Mouse (Mus musculus) ES-E14 (cell line): ENCODE results near the gene Cbll1. TPM values are rescaled to one million over a fixed set of nuclear protein-coding genes. Genes with fewer than 3 reads are reported as not detected.

Source experiments
- DNase-seq: peaks from one replicate; pipeline ENCODE4 v3.0.0-alpha.2; 2013; ENCODE audit warnings: low read depth, low spot score
- H3K27ac ChIP-seq: 2 replicates; pipeline ENCODE4 v1.5.1; 2012; ENCODE audit warnings: low read depth, mild to moderate bottlenecking, low read length, moderate library complexity, mixed read lengths; ENCODE audit not compliant: poor library complexity, insufficient read depth, severe bottlenecking
- H3K36me3 ChIP-seq: 2 replicates; pipeline ENCODE4 v1.6.1; 2012; ENCODE audit warnings: mild to moderate bottlenecking, low read length, moderate library complexity, mixed read lengths; ENCODE audit not compliant: control insufficient read depth, poor library complexity, insufficient read depth, severe bottlenecking
- H3K4me1 ChIP-seq, 2 experiments: fragments of 150-350 bp in 1 of 2; sonication (generic) in 1 of 2; 2 replicates each; pipeline ENCODE4 v1.6.1; 2012; ENCODE audit warnings: low read length in 2 of 2, mild to moderate bottlenecking in 1 of 2, mixed read lengths in 1 of 2; ENCODE audit not compliant: control insufficient read depth in 2 of 2, insufficient read depth in 2 of 2, poor library complexity in 1 of 2
- H3K4me3 ChIP-seq, 2 experiments: fragments of 150-350 bp in 1 of 2; sonication (generic) in 1 of 2; 2 replicates each; pipeline ENCODE4 v1.5.1; 2012; ENCODE audit warnings: low read length in 2 of 2, low read depth in 1 of 2, mild to moderate bottlenecking in 1 of 2, mixed read lengths in 1 of 2; ENCODE audit not compliant: insufficient read depth in 1 of 2, poor library complexity in 1 of 2, severe bottlenecking in 1 of 2
- H3K9ac ChIP-seq: 2 replicates; pipeline ENCODE4 v1.6.1; 2012; ENCODE audit warnings: low read depth, mild to moderate bottlenecking, low read length, mixed read lengths; ENCODE audit not compliant: poor library complexity, insufficient read depth, severe bottlenecking
- H3K9me3 ChIP-seq: fragments of 150-350 bp; sonication (generic); 2 replicates; pipeline ENCODE4 v1.6.1; 2012; ENCODE audit warnings: low read depth, mild to moderate bottlenecking, low read length; ENCODE audit not compliant: control insufficient read depth, insufficient read depth
- CHD2 ChIP-seq: IDR thresholded peaks from 2 replicates; pipeline ENCODE4 v1.6.1; 2014; ENCODE audit warnings: mild to moderate bottlenecking, low read depth, low read length, inconsistent platforms
- HCFC1 ChIP-seq: IDR thresholded peaks from 2 replicates; pipeline ENCODE4 v1.6.1; 2012; ENCODE audit warnings: low read length, inconsistent platforms, borderline replicate concordance; ENCODE audit not compliant: insufficient read depth
- MAFK ChIP-seq: IDR thresholded peaks from 2 replicates; pipeline ENCODE4 v1.6.1; 2014; ENCODE audit warnings: mild to moderate bottlenecking, low read depth, low read length, inconsistent platforms; ENCODE audit not compliant: insufficient read depth
- ZC3H11A ChIP-seq: IDR thresholded peaks from 2 replicates; pipeline ENCODE4 v1.6.1; 2012; ENCODE audit warnings: low read depth, mild to moderate bottlenecking, inconsistent platforms, low read length, borderline replicate concordance
- ZNF384 ChIP-seq: IDR thresholded peaks from 2 replicates; pipeline ENCODE4 v1.6.1; 2012; ENCODE audit warnings: low read depth, low read length, inconsistent platforms
- in situ Hi-C, 2 experiments: fragments of 600-800 bp; cut with MboI; formaldehyde crosslinking; loops; one replicate each; pipeline ENCODE4 v1.15.1; 2025; ENCODE audit warnings: low sequenced_read_pairs in 2 of 2, inconsistent platforms in 1 of 2; ENCODE audit not compliant: unreplicated experiment in 2 of 2
- total RNA-seq: library from RNA; depleted of rRNA; stranded (reverse); fragments of 300-350 nt; gene quantifications from 2 replicates; pipeline ENCODE4 v1.2.3, GENCODE M21; 2012

Cbll1 gene
- total RNA-seq, 1 experiment: 6.6 TPM

- Histone ChIP-seq H3K36me3 (no peaks in the 10 kb centered on the region), H3K27ac (no peak overlapping the region), H3K4me3 (peak overlapping the region; percentile 17 to 27; a peak in 2 of 4 replicates), H3K9ac (no peak overlapping the region), H3K4me1 (no peaks in the 10 kb centered on the region; a peak in 1 of 4 replicates), H3K9me3 (no peaks in the 10 kb centered on the region)
- no peak for DNase-seq
- TF ChIP-seq MAFK (no peak), HCFC1 (no peak), ZC3H11A (no peak), ZNF384 (no peak)
- in situ Hi-C loops: no loop called here
Measured at GRCm38 (mm10) chr12:31532054-31532453, 32.6 kb upstream of the Cbll1 start.

DNA sequence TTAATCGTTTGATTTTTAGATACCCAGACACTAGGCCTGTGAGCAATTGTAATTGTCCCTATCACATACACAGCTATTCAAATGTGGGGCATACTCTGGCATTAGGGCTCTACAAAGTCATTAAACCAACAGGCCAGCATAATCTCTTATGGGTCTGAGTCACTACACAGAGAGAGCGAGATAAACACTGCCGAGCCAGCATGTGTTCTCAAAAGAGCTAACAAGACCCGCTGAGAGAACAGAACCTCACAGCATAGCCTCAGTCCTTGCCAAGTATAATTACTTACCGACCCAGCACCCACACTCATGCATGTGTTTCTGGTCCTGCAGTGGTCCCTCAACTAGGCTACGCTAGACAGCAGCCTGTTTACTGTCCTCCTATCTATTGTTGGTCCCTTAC lies 28.0 kb upstream of the Cbll1 start:
- DNase-seq: no peak
- in situ Hi-C loops: no loop called here
- H3K9me3 ChIP-seq: no peaks in the 10 kb centered on the region
- no peaks in the 10 kb centered on the region; a peak in 1 of 4 replicates for H3K4me1 ChIP-seq
- no peak overlapping the region for H3K27ac ChIP-seq
- H3K4me3 ChIP-seq: no peak overlapping the region
- no peak overlapping the region for H3K9ac ChIP-seq
- no peaks in the 10 kb centered on the region for H3K36me3 ChIP-seq
- TF ChIP-seq CHD2 (no peak), MAFK (no peak), HCFC1 (no peak)

DNA sequence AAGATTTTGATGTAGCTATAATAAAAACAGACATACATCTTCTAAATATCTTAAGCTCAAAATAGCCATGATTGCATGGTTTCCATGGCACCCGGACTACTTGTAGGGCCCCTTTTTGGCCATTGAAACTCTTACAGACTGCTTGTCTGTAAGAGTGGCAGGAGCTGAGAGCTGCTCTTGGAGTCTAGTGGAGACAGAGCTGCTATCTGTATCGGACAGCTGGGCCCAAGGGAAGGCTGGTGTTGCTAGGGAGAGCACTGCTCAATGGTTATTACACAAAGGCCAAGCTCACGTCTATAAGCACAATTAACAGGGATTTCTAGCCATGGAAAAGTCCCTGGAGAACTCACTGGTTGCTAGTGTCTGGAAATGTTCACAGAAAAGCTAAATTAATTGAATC lies 22.0 kb upstream of the Cbll1 start:
- H3K4me3 ChIP-seq: no peak overlapping the region
- TF ChIP-seq ZNF384: no peak
- no peak for TF ChIP-seq MAFK
- TF ChIP-seq HCFC1: no peak
- no peak for TF ChIP-seq ZC3H11A
- TF ChIP-seq CHD2: no peak
- H3K27ac ChIP-seq: no peak overlapping the region
- no peaks in the 10 kb centered on the region for H3K36me3 ChIP-seq
- H3K9me3 ChIP-seq: no peaks in the 10 kb centered on the region
- H3K9ac ChIP-seq: no peak overlapping the region
- no peaks in the 10 kb centered on the region for H3K4me1 ChIP-seq
- in situ Hi-C loops: loop anchor here in 1 of 2 experiments (25.0 kb wide), 1 partner anchor 416 kb away; no protein-coding TSS in a partner anchor
- DNase-seq: no peak

DNA sequence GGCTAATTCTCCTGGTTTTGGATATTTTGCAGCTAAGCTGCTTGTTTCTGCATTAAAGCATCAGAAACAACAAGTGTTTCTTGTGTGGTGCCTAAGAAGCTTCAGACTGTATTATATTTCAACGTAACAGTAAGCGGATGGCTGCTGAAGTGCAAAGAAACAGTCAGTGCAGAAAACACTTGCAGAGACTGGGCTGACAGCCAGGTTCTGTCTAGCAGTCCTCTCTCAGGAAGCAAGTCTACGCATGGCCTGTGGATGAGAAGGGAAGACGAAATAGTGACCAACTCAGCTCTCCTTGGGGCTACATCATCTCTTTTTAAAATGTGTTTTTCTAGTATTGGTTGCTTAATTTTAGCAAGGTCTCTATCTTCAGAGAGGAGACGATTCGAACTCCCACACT lies 20.7 kb upstream of the Cbll1 start:
- in situ Hi-C loops: loop anchor here in 1 of 2 experiments (25.0 kb wide), 1 partner anchor 417 kb away; no protein-coding TSS in a partner anchor
- H3K9ac ChIP-seq: no peak overlapping the region
- H3K9me3 ChIP-seq: no peaks in the 10 kb centered on the region
- H3K36me3 ChIP-seq: no peaks in the 10 kb centered on the region
- TF ChIP-seq CHD2: no peak
- no peak for TF ChIP-seq ZC3H11A
- no peak for TF ChIP-seq ZNF384
- TF ChIP-seq MAFK: no peak
- no peak for DNase-seq
- no peak overlapping the region for H3K27ac ChIP-seq
- H3K4me3 ChIP-seq: no peak overlapping the region
- H3K4me1 ChIP-seq: no peaks in the 10 kb centered on the region
